Mouse (Mus musculus): ENCODE measurements around the gene B4galt2.

GRCm38 (mm10) chr4:117830801-117831200 lies 52.5 kb downstream of the B4galt2 start:
- TF ChIP-seq CTCF (IDR thresholded peaks at IDR 0.05 in 2 of 3, conservative IDR thresholded peaks at IDR 0.05 in 1 of 3; ENCODE audit: control insufficient read depth in 1 of 3, insufficient read depth in 1 of 3, low read depth in 2 of 3, low read length in 3 of 3, poor library complexity in 1 of 3, severe bottlenecking in 1 of 3) (no peak), POLR2AphosphoS2 (IDR thresholded peaks at IDR 0.05; ENCODE audit: low read length) (no peak), MAX (IDR thresholded peaks at IDR 0.05; ENCODE audit: low read length) (no peak)
